Mouse (Mus musculus) erythroblast, adult 5-6 weeks (primary cell): ENCODE data around the gene Hoxb5. TPM values are rescaled to one million over a fixed set of nuclear protein-coding genes. Genes with fewer than 3 reads are reported as not detected.
A peak's percentile ranks its signal among the peaks of the same experiment; 100 is the strongest.

Experiments
- ATAC-seq: replicated peaks from 2 replicates; pipeline ENCODE4 v1.8.0; 2016; ENCODE audit warnings: moderate number of reproducible peaks, mild to moderate bottlenecking, moderate TSS enrichment, inconsistent platforms; ENCODE audit not compliant: poor library complexity, low FRiP score, severe bottlenecking
- total RNA-seq, 2 experiments: library from RNA; stranded (forward) in 1 of 2; stranded (reverse) in 1 of 2; fragments of 150-400 nt in 1 of 2; fragments of 200-764, 138-1000 nt in 1 of 2; gene quantifications; 2 replicates each; pipeline versions ENCODE4 v1.2.3 to v1.2.4; 2015 to 2017; ENCODE audit warnings: low replicate concordance in 2 of 2

Hoxb5 gene
- total RNA-seq, 2 experiments from 2014 or later, result not detected

- ATAC-seq, result no peak
Observed at GRCm38 (mm10) chr11:96298895-96299667, 4.1 kb upstream of the Hoxb5 start.

GRCm38 (mm10) chr11:96299781-96300180, 3.4 kb upstream of the Hoxb5 start:
- ATAC-seq, result no peak

GRCm38 (mm10) chr11:96300354-96301063, 2.6 kb upstream of the Hoxb5 start:
- ATAC-seq, result no peak

- ATAC-seq, result no peak
Observed at GRCm38 (mm10) chr11:96301064-96301431, 2.1 kb upstream of the Hoxb5 start.

GRCm38 (mm10) chr11:96301837-96302236, 1.3 kb upstream of the Hoxb5 start:
- no peak for ATAC-seq

GRCm38 (mm10) chr11:96302381-96303150, 570 bp upstream of the Hoxb5 start:
- no peak for ATAC-seq

- no peak for ATAC-seq
Observed at GRCm38 (mm10) chr11:96304381-96305195, 1.5 kb downstream of the Hoxb5 start.

- ATAC-seq, result no peak
Observed at GRCm38 (mm10) chr11:96305505-96306182, 2.5 kb downstream of the Hoxb5 start.

- no peak for ATAC-seq
Observed at GRCm38 (mm10) chr11:96306183-96306907, 3.2 kb downstream of the Hoxb5 start.

GRCm38 (mm10) chr11:96306908-96307269, 3.8 kb downstream of the Hoxb5 start:
- no peak for ATAC-seq

GRCm38 (mm10) chr11:96308763-96309162, 5.6 kb downstream of the Hoxb5 start:
- ATAC-seq, result no peak

- ATAC-seq, result no peak
Observed at GRCm38 (mm10) chr11:96309288-96309687, 6.2 kb downstream of the Hoxb5 start.

- no peak for ATAC-seq
Observed at GRCm38 (mm10) chr11:96310183-96310938, 7.2 kb downstream of the Hoxb5 start.

- no peak for ATAC-seq
Observed at GRCm38 (mm10) chr11:96311097-96311496, 8.0 kb downstream of the Hoxb5 start.

GRCm38 (mm10) chr11:96311520-96312417, 8.6 kb downstream of the Hoxb5 start:
- ATAC-seq, result peak; percentile 52; the same call in 1 of the 2 replicates

- no peak for ATAC-seq
Observed at GRCm38 (mm10) chr11:96313134-96313533, 10.0 kb downstream of the Hoxb5 start.
